Mouse (Mus musculus) liver (tissue): ENCODE data around the gene Gm10642.

Experiments used
- DNase-seq: peaks from one replicate; pipeline ENCODE4 v3.0.0-alpha.2; 2020; ENCODE audit warnings: mixed read lengths

Gm10642 gene

GRCm38 (mm10) chr9:70656130-70657007, at the start of gene Gm10642:
Gm10642 (plus strand) TSS chr9:70656251.
- peak; percentile 74 for DNase-seq

DNA sequence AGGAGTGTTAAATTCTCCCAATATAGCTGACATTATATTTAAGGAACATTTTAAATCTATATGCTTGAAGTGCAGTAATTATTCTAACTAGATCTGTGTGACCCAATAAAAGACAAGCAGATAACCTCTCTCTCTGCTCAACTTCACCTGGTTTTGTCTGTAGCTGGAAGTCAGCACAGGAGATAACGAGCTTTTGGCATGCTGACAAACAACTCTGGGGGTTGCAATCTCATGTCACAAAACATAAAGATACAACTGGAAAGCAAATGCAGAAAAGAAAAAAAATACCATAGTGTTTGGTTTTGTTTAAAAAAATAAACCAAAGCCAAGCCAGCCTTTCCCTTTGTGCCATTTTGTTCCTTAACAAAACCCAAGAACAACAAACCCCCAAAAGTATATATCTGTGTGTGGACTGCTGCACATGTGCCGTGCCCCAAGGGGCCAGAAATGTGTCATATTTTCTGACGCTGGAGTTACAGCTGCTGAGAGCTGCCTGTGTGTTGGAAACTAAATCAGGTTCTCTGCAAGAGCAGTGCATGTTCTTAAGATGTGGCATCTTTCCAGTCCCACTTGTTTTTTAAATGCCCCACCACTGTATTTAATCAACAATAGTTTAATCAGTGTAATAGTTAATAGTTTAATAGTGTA, 44.9 kb upstream of the Gm10642 start:
- no peak for DNase-seq

DNA sequence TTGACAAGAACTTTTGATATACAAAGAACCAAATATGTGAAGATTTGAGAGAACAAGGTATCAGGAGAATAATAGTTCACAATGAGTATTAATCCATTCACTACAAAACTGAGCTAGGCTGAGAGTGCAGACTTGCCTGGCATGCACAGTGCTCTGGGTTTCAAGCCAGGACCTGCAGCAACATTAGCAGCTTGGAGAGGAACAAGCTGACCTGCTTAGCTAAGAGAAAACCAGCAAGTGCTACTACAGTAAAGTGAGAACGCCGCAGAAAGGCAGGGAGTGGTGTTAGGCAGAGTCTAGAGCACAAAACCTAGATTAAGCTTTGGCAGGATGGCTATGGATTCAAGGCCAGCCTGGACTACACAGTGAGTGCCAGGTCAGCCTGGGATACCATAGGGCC, 26.3 kb upstream of the Gm10642 start:
- no peak for DNase-seq

DNA sequence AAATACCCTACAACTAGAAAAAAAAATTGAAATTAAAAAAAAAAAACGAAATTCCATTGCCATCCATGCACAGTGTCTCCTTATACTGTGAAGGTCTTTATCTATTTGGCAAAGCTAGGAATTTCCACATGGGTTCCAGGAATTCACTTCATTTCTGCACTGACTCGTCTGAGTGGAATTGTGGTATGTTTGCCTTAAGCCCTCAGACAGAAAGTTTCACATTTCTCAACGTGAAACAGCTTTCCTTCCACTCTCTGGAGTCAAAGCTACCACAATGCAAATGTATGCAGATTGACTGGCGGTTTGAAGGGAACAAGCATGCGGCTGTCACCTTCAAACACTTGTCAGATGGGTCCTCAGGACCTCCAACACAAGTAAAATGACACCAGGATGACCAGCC, 24.4 kb upstream of the Gm10642 start:
- no peak for DNase-seq

- DNase-seq: no peak
These were observed 19.3 kb upstream of the Gm10642 start for GRCm38 (mm10) chr9:70636748-70637147.

DNA sequence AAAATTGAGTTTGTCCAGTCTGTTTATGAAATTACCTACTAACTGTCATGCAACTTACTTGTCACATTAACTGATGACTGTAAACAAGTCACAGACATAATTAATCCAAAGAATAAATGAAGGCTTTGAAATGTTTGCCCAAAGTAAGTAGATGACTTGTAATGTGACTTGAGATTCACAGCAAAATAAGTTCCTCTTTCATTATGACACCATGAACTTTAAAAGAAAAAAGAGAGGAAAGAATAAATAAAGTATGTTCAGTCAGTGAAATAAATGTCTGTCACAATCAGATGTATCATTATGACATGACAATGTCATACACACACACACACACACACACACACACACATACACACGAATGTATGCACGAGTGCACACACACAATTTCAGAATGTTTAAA, 5.8 kb upstream of the Gm10642 start:
- DNase-seq: no peak

DNA sequence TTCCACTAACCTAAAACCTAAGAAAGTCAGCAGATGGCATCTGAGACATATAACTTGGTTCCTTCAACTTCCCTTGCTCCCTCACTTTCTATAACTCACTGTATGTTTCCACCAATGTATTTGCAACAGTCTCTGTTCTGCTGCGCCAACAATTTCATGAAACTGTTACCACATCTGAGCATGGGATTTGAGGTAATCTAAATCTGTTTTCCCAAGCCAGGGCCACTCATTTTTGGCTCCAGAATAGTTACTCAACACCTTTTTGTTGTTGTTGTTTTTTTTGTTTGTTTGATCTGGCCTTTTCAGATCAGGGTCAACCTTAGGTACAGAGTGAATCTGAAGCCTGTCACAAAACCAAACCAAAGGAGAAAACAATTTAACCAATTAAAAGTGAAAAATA, 5.1 kb upstream of the Gm10642 start:
- DNase-seq: no peak

DNA sequence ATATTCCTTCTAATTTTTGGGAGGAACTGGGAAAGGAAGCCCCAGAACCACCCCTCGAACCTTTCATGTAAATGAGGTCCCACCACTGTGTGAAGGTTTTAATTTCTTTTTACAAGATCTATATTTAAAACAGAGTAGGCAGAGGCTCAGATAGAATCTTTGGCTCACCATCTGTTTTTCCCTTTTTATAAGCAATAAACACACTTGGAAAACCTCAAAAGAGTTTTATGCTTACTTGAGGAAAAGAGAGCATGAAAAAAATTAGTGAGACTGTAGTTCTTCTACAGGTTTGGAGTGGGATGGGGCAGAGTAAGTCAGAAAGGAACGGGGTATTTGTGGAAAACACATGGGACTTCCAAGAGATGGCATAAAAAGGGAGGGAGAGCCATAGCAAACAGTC, 3.8 kb upstream of the Gm10642 start:
- no peak for DNase-seq

DNA sequence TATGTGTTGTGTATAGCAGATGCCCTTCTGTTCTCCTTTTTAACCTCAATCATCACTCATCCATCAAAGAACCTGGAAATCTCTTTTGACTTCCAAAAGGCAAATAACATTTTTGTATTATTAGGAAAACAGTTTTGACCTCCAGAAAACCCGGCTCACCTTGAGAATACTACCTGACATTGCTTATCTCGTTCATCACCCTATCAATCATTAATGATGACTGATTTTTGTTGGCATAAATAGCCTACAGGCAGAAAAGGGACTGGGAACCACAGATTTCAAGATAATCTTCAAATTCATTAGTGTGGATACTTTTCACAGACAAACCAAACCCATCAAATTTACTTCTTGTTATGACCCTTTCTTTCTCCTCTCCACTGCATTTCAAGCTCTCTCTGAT, 2.2 kb upstream of the Gm10642 start:
- DNase-seq: no peak

DNA sequence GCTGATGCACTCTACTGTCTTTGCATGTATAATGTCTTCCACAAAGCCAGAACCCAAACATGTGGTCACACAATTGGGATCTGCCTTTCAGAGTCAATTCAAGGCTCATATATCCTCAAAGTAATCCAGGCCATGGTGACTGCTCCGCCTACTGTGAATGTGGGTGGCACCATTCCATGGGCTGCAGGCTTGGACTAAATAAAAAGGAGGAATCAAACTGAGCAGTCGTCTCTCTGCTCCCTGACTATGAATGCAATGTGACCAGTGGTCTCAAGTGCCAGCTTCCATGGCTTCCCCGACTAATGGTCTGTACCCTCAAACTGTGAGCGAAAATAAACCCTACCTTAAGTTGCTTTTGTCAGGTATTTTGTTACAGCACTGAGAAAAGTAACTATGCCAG, 1.6 kb upstream of the Gm10642 start:
- DNase-seq: peak; percentile 33

DNA sequence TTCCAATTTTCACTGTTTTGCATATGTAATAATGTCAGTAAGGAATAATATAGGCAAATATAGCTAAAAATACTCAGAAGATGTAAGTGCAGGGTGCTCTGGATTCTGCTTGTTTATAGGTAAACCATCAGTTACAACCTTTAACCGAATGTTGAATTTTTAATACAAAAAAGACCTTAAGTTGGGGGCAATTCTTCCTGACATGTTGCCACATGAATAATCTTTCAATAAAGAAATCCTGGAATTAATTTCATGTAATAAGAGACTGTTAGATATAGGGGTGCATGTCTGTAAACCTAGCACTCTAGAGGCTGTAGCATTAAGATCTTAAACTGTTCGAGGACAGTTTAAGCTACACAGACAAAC, 304 bp upstream of the Gm10642 start:
- DNase-seq: no peak

DNA sequence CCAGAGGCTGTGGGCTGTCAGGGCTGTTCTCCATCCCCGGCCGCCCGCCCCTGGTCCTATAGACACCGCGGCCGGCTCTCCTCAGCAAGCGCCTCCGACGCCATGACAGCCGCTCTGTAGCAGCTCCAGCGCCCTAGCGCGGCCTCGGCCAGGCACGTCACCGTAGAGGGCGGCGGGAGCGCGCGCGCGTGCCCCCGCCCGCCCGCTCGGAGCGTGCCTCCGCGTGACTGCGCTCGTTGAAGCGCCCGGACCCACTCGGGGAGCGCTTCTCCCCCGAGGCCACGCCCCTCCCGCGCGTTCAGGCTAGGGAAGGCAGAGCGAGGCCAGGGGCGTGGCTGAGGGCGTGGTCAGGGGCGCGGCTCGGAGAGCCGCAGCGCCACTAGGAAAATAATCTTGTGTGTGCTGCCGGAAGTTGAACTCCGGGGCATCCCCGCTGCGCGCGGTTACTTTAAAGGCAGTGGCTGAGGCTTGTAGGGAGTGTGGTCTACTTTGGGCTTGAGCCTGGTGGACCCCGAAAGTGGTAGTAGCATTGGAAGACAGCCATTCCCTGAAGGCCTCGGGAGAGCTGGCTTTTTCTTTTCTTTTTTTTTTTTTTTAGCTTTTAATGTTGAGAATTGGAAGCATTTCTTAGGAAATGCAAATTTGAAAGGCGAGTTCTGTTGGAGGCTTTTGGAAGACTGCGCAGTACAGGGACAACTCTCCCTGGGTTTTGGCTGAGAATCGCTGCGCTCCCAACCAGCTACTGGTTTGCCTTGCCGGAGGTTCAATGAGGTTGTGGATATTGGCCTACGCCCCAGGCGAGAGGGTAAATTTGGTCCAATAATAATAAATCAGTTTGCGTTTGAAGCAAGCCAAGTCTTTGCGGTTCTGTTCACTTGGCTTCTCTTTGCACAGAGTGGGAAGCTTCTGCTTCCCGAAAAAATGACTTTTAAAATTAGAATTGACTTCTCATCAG, 1.2 kb downstream of the Gm10642 start, which contains the start of gene Mindy2:
Gene Mindy2 (minus strand): TSS at position 162 of the 955 bp plus-strand sequence.
- DNase-seq: peak; percentile 100

- no peak for DNase-seq
These were observed 2.2 kb downstream of the Gm10642 start for GRCm38 (mm10) chr9:70658266-70658665.

DNA sequence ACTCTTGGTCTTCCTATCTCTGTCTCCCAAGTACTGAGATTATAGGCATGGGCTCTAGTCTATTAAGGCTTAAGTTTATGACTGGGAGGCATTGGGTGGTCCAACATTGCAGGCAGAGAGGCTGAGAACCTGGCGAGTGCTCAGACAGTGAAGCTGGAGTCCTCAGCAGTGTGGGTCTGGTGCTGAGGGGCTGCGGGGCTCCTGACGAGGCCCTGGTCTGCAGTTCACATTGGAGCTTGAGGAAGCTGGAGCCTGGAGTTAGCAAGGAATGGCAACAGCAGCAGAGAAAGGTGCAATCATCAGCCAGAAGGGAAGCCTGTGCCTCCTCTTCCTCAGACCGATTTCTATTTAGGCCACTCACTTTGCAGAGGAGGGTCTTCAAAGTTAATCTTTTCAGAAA, 8.8 kb downstream of the Gm10642 start:
- no peak for DNase-seq

DNA sequence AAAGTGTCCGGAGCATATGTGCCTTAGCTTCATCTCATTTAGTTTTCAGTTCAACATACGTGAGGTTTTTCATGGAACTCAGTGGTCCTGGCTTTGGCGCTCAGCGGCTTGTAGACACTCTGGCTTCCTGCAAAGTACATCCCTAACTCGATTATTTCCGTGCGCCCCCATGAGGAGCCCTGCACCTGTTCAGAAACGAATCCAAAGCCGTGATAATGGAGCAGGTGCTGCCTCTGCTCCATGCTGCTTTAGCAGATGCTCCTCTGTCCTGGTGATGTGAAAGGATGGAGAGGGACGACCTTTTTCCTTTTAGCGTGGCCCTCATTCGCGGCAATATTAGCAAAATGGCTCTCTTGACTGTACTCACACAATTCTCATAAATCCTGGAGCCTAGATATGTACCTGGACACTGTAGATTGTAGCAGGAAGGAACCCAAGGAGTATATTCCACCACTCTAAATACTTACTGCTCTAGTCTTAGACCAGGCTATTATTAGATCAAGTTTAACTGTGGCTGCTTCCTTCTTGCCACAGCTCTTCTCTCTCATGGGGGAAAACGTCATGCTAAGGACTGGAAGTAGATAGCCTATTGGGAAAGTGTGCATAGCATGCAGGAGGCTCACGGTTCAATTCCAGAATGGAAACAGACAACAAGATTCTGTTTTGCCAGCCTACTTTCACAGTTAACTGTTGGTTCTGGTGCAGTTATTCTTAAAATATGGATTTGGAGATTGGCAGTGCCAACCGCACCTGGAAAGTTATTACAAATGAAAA, 9.5 kb downstream of the Gm10642 start:
- DNase-seq: no peak

GRCm38 (mm10) chr9:70666811-70667210, 10.8 kb downstream of the Gm10642 start:
- no peak for DNase-seq

DNA sequence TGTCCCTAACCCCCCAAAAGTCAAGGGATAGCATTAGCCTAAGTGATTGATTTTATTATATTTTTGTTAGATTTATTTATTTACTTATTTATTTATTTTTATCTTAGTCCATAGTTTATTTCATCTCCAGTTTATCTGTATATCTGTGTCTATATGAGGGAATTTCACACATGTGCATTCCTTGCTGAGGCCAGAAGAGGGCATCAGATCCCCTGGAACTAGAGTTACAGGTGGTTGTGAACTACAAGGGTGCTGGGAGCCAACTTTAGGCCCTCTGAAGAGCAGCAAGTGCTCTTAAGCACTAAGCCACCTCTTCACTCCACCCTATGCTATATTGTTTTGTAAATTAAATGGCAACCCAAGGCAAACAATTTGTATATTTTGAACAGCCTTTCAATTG, 12.0 kb downstream of the Gm10642 start:
- peak; percentile 38 for DNase-seq

- DNase-seq: peak; percentile 89
These were observed 13.1 kb downstream of the Gm10642 start for GRCm38 (mm10) chr9:70669197-70669596.

DNA sequence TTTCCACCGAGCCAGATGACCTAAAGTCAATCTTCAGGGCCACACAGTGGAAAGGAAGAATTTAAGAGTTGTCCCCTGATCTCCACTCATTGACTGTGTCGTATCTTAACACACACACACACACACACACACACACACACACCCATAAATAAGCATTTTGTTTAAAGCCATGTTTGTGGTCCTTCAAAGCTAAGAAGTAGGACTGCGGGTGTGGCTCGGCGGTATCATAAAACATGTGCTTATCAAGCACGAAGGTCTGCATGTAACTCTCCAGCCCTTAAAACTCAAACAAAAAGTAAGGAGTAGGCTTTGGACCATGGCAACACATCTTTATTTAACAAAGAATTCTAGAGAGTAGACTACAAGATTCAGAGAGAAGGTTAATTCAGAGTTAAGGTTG, 14.3 kb downstream of the Gm10642 start:
- peak; percentile 85 for DNase-seq

DNA sequence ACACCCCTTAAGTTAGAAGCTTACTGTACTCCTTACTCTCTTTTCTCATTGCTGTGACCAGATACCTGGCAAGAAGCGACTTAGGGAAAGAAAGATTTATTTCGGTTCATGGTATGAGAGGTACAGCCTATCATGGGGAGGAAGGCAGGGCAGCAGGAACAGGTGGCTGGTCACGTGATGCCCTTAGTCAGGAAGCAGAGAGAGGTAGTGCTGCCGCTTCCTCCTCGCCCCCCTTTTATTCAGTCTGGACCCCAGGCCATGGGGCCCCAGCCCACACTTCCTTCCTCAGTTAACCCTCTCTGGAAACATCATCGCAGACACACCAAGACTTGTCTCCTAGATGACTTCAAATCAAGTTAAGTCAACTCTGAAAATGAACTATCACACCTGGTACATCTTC, 15.2 kb downstream of the Gm10642 start:
- peak; percentile 72 for DNase-seq

- DNase-seq: peak; percentile 42
These were observed 15.9 kb downstream of the Gm10642 start for GRCm38 (mm10) chr9:70671772-70672579.
